Mouse (Mus musculus) thymus, postnatal 25 days (tissue): ENCODE measurements around the gene Ckap5.
A peak's percentile ranks its signal among the peaks of the same experiment; 100 is the strongest.
"Not testable (repeated sequence)": the region's sequence is repeated elsewhere in the genome, so short reads cannot be mapped to it uniquely, and the experiment has no call there.

Source experiments
- DNase-seq: peaks from one replicate; pipeline ENCODE4 v3.0.0; 2022

Gene Ckap5

GRCm38 (mm10) chr2:91526294-91527146, at the start of gene Ckap5:
Ckap5 (plus strand) TSS chr2:91526762.
- peak; percentile 90 for DNase-seq

- DNase-seq, result no peak
Measured at GRCm38 (mm10) chr2:91476841-91477240, 49.7 kb upstream of the Ckap5 start.

- no peak for DNase-seq
Measured at GRCm38 (mm10) chr2:91480399-91480801, 46.2 kb upstream of the Ckap5 start.

- no peak for DNase-seq
Measured at GRCm38 (mm10) chr2:91480805-91481514, 45.6 kb upstream of the Ckap5 start.

GRCm38 (mm10) chr2:91484698-91485097, 41.9 kb upstream of the Ckap5 start:
- no peak for DNase-seq

- no peak for DNase-seq
Measured at GRCm38 (mm10) chr2:91485256-91485655, 41.3 kb upstream of the Ckap5 start.

GRCm38 (mm10) chr2:91487295-91487694, 39.3 kb upstream of the Ckap5 start:
- DNase-seq, result peak; percentile 30

- DNase-seq, result no peak
Measured at GRCm38 (mm10) chr2:91492071-91492635, 34.4 kb upstream of the Ckap5 start.

- no peak for DNase-seq
Measured at GRCm38 (mm10) chr2:91493981-91494380, 32.6 kb upstream of the Ckap5 start.

- peak; percentile 29 for DNase-seq
Measured at GRCm38 (mm10) chr2:91498093-91498719, 28.4 kb upstream of the Ckap5 start.

GRCm38 (mm10) chr2:91508076-91508475, 18.5 kb upstream of the Ckap5 start:
- no peak for DNase-seq

- DNase-seq, result no peak
Measured at GRCm38 (mm10) chr2:91517186-91517585, 9.4 kb upstream of the Ckap5 start.

GRCm38 (mm10) chr2:91527147-91527486, 555 bp downstream of the Ckap5 start:
- DNase-seq, result no peak

GRCm38 (mm10) chr2:91537588-91538205, 11.1 kb downstream of the Ckap5 start:
- peak; percentile 81 for DNase-seq

- DNase-seq, result no peak
Measured at GRCm38 (mm10) chr2:91568125-91568524, 41.6 kb downstream of the Ckap5 start.

- DNase-seq, result no peak
Measured at GRCm38 (mm10) chr2:91580894-91581293, 54.3 kb downstream of the Ckap5 start.

GRCm38 (mm10) chr2:91586242-91586641, 59.7 kb downstream of the Ckap5 start:
- DNase-seq, result no peak

- DNase-seq, result no peak
Measured at GRCm38 (mm10) chr2:91600475-91600874, 73.9 kb downstream of the Ckap5 start.

GRCm38 (mm10) chr2:91602389-91602788, 75.8 kb downstream of the Ckap5 start:
- DNase-seq, result no peak

- DNase-seq, result not testable (repeated sequence)
Measured at GRCm38 (mm10) chr2:91609370-91609769, 82.8 kb downstream of the Ckap5 start.

- DNase-seq, result no peak
Measured at GRCm38 (mm10) chr2:91622356-91622755, 95.8 kb downstream of the Ckap5 start.

- not testable (repeated sequence) for DNase-seq
Measured at GRCm38 (mm10) chr2:91623366-91623765, 96.8 kb downstream of the Ckap5 start.

GRCm38 (mm10) chr2:91627486-91627885, 100.9 kb downstream of the Ckap5 start:
- DNase-seq, result no peak
